Mouse (Mus musculus) kidney, postnatal 0 days (tissue): ENCODE data around the gene Kdm4d. TPM values are rescaled to one million over a fixed set of nuclear protein-coding genes. Genes with fewer than 3 reads are reported as not detected.

Experiments
- ATAC-seq: fragments of 200-750 bp; cut with Nextera tagmentation; replicated peaks from 2 replicates; pipeline ENCODE4 v1.8.0; 2017; ENCODE audit warnings: low read depth, moderate number of reproducible peaks, moderate TSS enrichment, moderate library complexity; ENCODE audit not compliant: low FRiP score
- DNase-seq: peaks from one replicate; pipeline ENCODE4 v3.0.0-alpha.2; 2016; ENCODE audit warnings: low spot score
- H3K27ac ChIP-seq: fragments of 300-500 bp; sonication (generic); 2 replicates; pipeline ENCODE4 v1.5.1; 2014; ENCODE audit warnings: mild to moderate bottlenecking
- H3K27me3 ChIP-seq: fragments of 300-500 bp; sonication (generic); 2 replicates; pipeline ENCODE4 v1.6.1; 2014; ENCODE audit warnings: low read length, mixed read lengths; ENCODE audit not compliant: insufficient read depth
- H3K36me3 ChIP-seq: fragments of 300-500 bp; sonication (generic); 2 replicates; pipeline ENCODE4 v1.6.1; 2014; ENCODE audit warnings: low read length, mixed read lengths; ENCODE audit not compliant: insufficient read depth
- H3K4me1 ChIP-seq: fragments of 300-500 bp; sonication (generic); replicated peaks from 2 replicates; pipeline ENCODE4 v1.6.1; 2014; ENCODE audit warnings: antibody characterized with exemption, low read length, mixed read lengths; ENCODE audit not compliant: insufficient read depth
- H3K4me2 ChIP-seq: fragments of 300-500 bp; sonication (generic); 2 replicates; pipeline ENCODE4 v1.6.1; 2014; ENCODE audit warnings: mild to moderate bottlenecking, low read length, moderate library complexity, mixed read lengths
- H3K4me3 ChIP-seq: fragments of 300-500 bp; sonication (generic); replicated peaks from 2 replicates; pipeline ENCODE4 v1.5.1; 2014; ENCODE audit warnings: low read depth, low read length
- H3K9ac ChIP-seq: fragments of 300-500 bp; sonication (generic); 2 replicates; pipeline ENCODE4 v1.6.1; 2014; ENCODE audit warnings: low read depth, low read length
- H3K9me3 ChIP-seq: fragments of 300-500 bp; sonication (generic); replicated peaks from 2 replicates; pipeline ENCODE4 v1.6.1; 2016; ENCODE audit warnings: low read length, inconsistent platforms, mixed read lengths
- CTCF ChIP-seq: IDR thresholded peaks from 2 replicates; pipeline ENCODE4 v1.5.1; 2016; ENCODE audit warnings: antibody characterized with exemption, low read depth, mild to moderate bottlenecking, moderate library complexity
- WGBS: fragments of 180-500 bp; shearing (Covaris S2); extraction: QIAGEN DNeasy Blood & Tissue Kit; methylation state at CpG from one replicate; pipeline ENCODE4 v1.1.7; 2014; 5-methylcytosine and 5-hydroxymethylcytosine counted together
- polyA plus RNA-seq: library from polyadenylated mRNA; unstranded; fragments of >200 nt; fragmentation: Nextera tagmentation; extraction: Ambion mirVana; gene quantifications from 2 replicates; pipeline ENCODE4 v1.2.1, GENCODE M21; 2015

Gene Kdm4d
- 0.18 and 0.22 TPM in 2 replicates for polyA plus RNA-seq

DNA sequence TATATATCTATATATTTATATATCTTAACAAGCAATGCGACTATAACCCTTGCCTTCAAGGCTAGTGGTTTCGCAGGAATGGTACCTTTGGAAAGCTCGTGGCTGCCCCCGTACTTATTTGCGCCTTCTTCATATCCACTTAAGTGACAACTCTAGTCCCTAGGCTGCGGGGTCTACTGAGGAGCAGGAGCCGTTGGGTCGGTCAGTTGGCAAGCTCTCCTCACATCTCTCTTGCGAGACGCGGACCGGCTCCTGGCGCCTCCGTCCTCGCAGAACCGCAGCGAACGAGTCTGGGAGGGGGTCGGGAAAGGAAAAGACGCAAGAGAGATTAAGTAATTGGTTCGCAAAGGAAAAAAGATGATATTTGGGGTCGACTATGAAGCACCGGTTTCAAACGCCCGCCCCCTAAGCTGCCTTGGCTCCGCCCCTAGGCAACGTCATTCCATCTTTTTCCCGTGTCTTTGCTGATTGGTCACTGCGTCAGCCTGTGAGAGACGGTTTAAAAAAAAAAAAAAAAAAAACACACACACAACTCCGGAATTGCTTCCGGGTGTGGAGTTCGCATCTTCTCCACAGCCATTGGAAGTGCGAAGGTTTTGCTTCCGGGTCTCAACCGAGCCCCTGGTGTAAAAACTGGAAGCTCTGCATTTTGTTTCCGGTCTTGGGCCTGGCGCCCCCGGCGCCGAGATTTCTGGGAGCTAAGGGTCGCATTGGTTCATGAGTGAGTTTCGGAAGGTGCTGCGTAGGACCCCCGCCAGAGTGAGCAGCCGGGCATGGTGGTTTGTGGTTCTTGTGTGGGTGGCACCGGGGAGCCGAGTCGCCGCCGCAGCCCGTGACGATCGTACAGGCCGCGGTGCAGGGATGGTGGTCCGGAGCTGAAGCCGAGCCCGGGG is at the start of gene Kdm4d, which contains the start of gene Cwc15:
Kdm4d (minus strand) TSS at position 460 of the 893 bp plus-strand sequence.
Cwc15 (plus strand) TSS at position 595 of the 893 bp plus-strand sequence.
- Histone ChIP-seq H3K9ac (peak within 1 kb of the TSS; percentile 86), H3K4me2 (peak within 1 kb of the TSS; percentile 58), H3K9me3 (no peaks in the 10 kb centered on the region), H3K36me3 (peaks cover 22% of the 10 kb centered on the region), H3K27me3 (no peaks in the 10 kb centered on the region), H3K4me1 (0 out of 2 replicates have a peak, but pooled peaks cover 3% of the 10 kb centered on the region), H3K4me3 (peak within 1 kb of the TSS; percentile 74), H3K27ac (peak within 1 kb of the TSS; percentile 81)
- no peak for TF ChIP-seq CTCF
- 1% methylated on average over 59 of the region's 59 CpGs for WGBS
- peak; percentile 95 for DNase-seq
- ATAC-seq: peak; percentile 98

DNA sequence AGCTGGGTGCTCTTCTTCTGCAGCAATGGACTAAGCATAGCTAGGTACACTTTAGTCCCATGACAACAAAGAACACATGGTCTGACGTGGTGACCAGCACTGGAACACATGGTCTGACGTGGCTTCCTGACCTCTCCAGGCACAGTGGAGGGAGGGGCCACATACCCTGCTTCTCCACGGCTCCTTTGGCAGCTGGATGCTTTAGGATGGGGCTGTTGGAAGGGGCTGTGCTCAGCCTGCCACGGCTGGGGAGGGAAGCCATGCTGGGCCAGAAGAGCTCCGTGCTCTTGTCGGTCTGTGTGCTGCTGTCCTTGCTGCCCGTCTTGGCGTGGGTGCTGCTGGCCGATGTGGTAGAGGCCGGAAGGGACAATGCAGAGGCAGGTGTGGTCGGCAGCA is 48.1 kb upstream of the Kdm4d start:
- H3K36me3 ChIP-seq: peaks cover 48% of the 10 kb centered on the region

DNA sequence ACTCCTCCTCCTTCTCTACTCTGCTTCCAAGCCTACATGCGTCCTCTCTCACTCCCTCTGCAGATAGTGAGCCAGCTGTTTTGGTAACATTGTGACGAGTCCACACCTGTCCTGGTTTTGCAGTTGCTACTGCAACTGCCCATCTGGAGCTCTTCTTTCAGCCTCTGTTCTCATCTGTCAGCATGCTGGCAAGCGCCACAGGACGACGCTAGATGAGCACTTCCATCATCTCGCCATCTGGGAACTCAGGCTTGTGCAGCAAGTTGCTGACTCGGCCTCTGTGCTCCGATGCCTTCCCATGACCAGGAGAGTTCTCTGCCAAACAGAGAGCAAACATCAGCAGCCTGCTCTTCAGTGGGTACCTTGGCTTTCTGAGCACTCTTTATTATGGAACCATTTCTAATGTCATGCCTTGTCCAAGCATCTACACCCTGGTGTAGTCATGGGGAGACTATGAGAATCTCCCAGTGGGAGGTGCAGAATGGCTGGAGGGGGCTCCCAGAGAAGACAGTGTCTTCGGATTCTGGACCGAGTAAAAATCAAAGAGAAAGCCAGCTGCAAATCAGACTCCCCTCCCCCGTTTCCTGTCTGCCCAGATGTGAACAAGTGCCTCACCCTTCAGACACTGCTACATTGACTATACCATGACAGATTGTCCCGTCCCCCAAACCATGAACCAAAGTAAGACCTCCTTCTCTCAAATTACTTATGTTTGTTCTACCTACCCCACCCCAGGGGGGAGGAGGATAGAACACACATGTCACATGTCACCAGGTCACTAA is 47.5 kb upstream of the Kdm4d start:
- no peak for TF ChIP-seq CTCF
- DNase-seq (no peak), ATAC-seq (no peak)
- H3K4me3 ChIP-seq: no peak overlapping the region
- H3K27ac ChIP-seq: no peak overlapping the region
- no peak overlapping the region for H3K9ac ChIP-seq
- H3K9me3 ChIP-seq: no peaks in the 10 kb centered on the region
- H3K4me1 ChIP-seq: no peaks in the 10 kb centered on the region
- WGBS: 60% methylated on average over 12 of the region's 12 CpGs
- H3K36me3 ChIP-seq: peaks cover 44% of the 10 kb centered on the region
- H3K4me2 ChIP-seq: no peak overlapping the region
- no peaks in the 10 kb centered on the region for H3K27me3 ChIP-seq

More for the DNA sequence above, 48.1 kb upstream of the Kdm4d start:
- no peak overlapping the region for H3K4me3 ChIP-seq
- DNase-seq: no peak
- no peak overlapping the region for H3K4me2 ChIP-seq
- no peak overlapping the region for H3K9ac ChIP-seq
- H3K9me3 ChIP-seq: no peaks in the 10 kb centered on the region
- H3K27ac ChIP-seq: no peak overlapping the region
- H3K27me3 ChIP-seq: no peaks in the 10 kb centered on the region
- H3K4me1 ChIP-seq: no peaks in the 10 kb centered on the region
- 0 out of 2 replicates have a peak, but pooled peaks have one; percentile 36 for ATAC-seq
- WGBS: 71% methylated on average over 11 of the region's 11 CpGs
- TF ChIP-seq CTCF: no peak

DNA sequence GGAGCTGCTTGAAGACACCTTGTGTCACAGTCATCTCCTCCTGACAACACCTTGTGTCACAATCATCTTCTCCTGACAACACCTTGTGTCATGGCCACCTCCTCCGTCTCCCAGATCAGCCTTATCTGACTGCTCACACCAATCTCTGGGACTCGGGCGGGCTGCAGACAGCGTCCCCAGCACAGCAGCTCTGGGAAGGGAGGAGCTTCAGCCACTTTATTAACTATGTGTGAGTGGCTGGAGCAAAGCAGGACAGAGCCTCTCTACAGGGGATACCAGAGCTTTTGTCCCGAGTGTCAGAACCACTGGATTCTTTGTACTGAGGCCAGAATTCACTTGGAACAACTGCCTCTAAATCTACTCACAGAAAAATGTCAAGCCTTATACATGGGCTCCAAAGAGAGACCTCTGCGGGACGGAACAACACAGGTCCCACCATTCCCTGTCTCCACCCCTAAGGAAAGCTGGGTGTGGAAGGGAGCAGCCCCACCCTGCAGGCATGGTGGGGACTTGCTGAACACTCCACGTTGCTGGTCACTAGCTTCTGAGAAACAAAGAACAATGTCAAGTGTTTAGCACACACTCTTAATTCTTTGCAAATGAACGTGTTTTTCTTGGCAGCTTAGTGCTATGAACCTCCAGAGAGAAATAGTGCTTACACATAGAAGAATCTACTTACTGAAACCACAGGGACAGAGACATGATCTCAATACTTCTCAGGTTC is 43.9 kb upstream of the Kdm4d start:
- Histone ChIP-seq H3K9me3 (no peaks in the 10 kb centered on the region), H3K4me3 (no peak overlapping the region), H3K4me1 (no peaks in the 10 kb centered on the region), H3K27ac (no peak overlapping the region), H3K4me2 (no peak overlapping the region), H3K36me3 (peaks cover 31% of the 10 kb centered on the region), H3K9ac (no peak overlapping the region), H3K27me3 (no peaks in the 10 kb centered on the region)
- ATAC-seq: no peak
- no peak for TF ChIP-seq CTCF
- WGBS: 52% methylated on average over 9 of the region's 9 CpGs
- peak; percentile 62 for DNase-seq

DNA sequence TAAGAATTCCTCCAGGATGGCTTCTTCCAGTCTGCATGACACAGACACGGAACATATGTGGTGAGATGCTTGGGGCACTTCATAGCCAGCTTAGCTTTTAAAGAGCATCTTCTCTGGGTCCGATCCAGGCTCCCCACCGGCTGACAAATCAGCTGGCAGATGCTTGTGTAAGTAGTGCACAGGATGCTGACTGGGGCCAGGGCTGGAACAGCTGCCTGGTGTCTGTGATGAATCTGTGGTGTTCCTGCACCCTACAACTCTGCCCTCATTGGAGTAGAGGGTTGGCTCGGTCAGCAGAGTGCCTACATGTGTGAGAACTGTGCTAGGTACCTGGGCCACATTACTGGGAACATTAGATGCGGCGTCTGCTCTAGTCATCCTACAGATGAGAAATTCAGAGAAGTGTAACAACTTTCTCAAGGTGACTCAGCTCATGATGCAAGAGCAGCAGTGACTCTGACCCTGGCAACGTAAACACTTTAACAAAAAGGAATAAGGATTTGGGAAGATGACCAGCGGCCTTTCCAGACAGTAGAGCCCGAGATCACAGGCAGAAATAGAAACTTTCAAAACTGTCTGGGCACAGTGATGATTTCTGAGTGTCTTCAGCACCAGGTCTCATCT is 34.7 kb upstream of the Kdm4d start:
- no peaks in the 10 kb centered on the region for H3K9me3 ChIP-seq
- ATAC-seq (no peak), DNase-seq (no peak)
- TF ChIP-seq CTCF: no peak
- H3K27ac ChIP-seq: no peak overlapping the region
- no peaks in the 10 kb centered on the region for H3K27me3 ChIP-seq
- no peaks in the 10 kb centered on the region for H3K4me1 ChIP-seq
- 83% methylated on average over 9 of the region's 9 CpGs for WGBS
- no peaks in the 10 kb centered on the region for H3K36me3 ChIP-seq
- H3K4me3 ChIP-seq: no peak overlapping the region
- H3K4me2 ChIP-seq: no peak overlapping the region
- H3K9ac ChIP-seq: no peak overlapping the region
